Mouse (Mus musculus) C2C12 (cell line): Measurements from ENCODE around the gene Crkl.

Experiments
- CEBPB ChIP-seq: IDR thresholded peaks from one replicate; pipeline ENCODE4 v1.6.1; 2011; ENCODE audit warnings: low read depth, mild to moderate bottlenecking, control low read depth, moderate library complexity
- CTCF ChIP-seq: IDR thresholded peaks from one replicate; pipeline ENCODE4 v1.5.1; 2011; ENCODE audit not compliant: control insufficient read depth, insufficient read depth, insufficient read length
- FOSL1 ChIP-seq: IDR thresholded peaks from one replicate; pipeline ENCODE4 v1.8.0; 2011; ENCODE audit warnings: mild to moderate bottlenecking, low read length; ENCODE audit not compliant: poor library complexity, insufficient read depth, severe bottlenecking
- MAX ChIP-seq: IDR thresholded peaks from one replicate; pipeline ENCODE4 v1.6.1; 2011; ENCODE audit warnings: mild to moderate bottlenecking, control low read depth
- MYOD1 ChIP-seq: IDR thresholded peaks from one replicate; pipeline ENCODE4 v1.6.1; 2011; ENCODE audit warnings: low read depth; ENCODE audit not compliant: control insufficient read depth, insufficient read length
- USF1 ChIP-seq: IDR thresholded peaks from one replicate; pipeline ENCODE4 v1.6.1; 2011; ENCODE audit warnings: low read depth, mild to moderate bottlenecking, control low read depth, moderate library complexity

DNA sequence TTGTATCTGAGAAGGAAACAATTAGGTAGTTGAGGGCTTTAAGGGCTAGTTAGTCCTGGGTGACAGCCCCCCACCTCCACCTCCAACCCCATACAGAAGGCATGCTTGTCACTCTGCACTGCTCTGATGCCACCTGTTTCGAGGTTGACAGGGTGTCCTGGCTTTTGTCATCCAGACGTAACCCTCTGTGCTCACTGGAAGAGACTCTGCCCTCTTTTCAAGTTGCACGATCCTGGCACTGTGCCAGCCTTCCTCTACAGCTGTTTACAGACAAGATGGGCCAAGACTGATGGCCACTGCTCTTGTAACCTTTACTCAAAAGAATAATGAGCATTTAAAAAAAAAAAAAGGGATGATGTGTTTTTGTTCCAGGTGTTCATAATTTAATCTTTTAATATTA, 34.7 kb downstream of the Crkl start:
- TF ChIP-seq CTCF = no peak
- TF ChIP-seq MYOD1 = no peak
- TF ChIP-seq USF1 = no peak
- no peak for TF ChIP-seq CEBPB
- no peak for TF ChIP-seq MAX
- no peak for TF ChIP-seq FOSL1
